Mouse (Mus musculus): ENCODE results near the gene Mob1b.
"Not testable (repeated sequence)": the region's sequence is repeated elsewhere in the genome, so short reads cannot be mapped to it uniquely, and the experiment has no call there.

The Mob1b gene

DNA sequence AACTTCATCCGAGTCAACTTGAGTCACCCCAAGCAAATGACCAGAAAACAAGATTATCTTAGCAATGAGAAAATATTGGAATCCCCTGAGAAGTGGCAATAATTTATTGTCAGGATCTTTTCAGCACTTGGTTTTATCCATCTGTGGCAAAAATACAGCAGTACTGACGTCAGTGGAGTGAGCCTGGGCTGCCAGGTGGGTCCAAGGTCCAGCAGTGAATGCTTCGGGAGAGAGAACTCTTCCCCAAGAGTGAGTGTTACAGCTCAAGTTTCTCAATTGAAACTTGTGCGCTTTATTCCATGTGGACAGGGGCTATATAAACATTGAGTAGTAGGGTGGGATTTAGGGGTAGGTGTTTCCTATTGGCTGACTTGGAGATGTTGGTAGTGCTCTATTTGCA, 18.6 kb upstream of the Mob1b start:
- DNase-seq (ENCODE audit: low spot score), result no peak

DNA sequence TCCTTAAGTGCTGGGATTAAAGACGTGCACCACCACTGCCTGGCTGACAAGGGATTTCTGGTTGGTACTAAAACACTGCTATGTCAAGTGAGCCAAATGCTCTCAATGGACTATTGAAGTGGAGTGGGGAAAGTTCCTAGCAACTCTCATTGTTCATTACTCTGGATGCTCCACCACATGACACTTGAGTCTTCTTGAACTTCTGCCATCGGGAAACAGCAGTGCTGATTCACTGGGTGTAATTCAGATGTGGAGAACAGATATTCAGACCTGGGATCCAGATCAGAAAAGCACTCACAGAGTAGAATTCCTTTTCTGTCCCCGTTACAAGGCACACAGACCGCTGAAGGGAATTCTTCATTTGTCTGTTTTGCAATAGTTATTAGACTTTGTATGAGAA, 17.1 kb upstream of the Mob1b start:
- DNase-seq (ENCODE audit: low spot score), result no peak

GRCm38 (mm10) chr5:88711128-88711527, 9.5 kb upstream of the Mob1b start:
- no peak for DNase-seq (ENCODE audit: low spot score)

DNA sequence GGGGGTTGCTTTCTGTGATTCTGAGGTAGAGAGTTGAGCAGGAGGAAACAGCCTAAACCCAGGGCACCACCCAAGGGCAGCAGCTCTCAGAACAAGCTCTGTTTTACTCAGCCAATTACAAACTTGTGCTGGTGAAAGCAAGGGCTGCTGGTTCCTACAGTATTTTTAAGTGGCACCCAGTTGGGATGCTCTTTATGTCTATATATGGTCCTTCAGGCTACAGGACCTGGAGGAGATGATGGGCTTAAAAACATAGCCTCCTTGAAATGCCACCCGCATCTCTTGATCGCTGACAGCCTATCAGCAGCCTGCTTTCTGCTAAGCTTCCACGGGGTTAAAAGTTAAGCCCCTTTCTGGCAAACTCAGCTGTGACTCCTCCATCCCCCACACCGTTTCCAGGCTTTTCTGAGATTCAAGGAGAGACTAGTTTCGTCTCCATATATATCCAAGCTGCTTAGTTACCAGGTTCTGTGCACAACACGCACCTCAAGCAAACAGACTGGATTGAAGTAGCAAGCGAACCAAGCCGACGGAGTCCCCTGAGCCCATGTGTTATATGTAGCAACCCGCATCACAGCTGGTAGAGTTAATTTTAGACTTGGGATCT, 8.9 kb upstream of the Mob1b start:
- DNase-seq (ENCODE audit: low spot score), result no peak

- DNase-seq (ENCODE audit: low spot score), result no peak
These were observed 8.3 kb upstream of the Mob1b start for GRCm38 (mm10) chr5:88712328-88712727.

DNA sequence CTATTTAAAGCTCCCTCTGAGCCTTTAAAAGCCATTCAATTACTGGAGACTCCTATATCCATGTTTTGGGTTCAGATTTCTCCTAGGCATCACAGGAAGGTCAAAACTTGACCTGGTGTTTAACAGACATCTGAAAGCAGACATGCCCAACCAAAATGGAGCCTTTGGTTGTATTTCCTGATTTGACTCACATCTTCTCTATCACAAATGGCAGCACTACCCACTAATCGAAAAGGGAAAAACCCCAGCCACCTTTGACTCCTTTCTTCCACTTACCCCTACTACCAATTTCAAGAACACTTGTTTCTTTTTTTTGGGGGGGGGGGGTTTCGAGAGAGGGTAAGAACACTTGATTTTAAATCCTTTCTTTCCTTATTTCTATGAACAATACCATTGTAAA, 3.7 kb upstream of the Mob1b start:
- no peak for DNase-seq (ENCODE audit: low spot score)

GRCm38 (mm10) chr5:88721003-88721475, 384 bp downstream of the Mob1b start:
- peak; percentile 2 for DNase-seq (ENCODE audit: low spot score)

GRCm38 (mm10) chr5:88721565-88722212, 1.0 kb downstream of the Mob1b start:
- DNase-seq (ENCODE audit: low spot score), result peak; percentile 12

DNA sequence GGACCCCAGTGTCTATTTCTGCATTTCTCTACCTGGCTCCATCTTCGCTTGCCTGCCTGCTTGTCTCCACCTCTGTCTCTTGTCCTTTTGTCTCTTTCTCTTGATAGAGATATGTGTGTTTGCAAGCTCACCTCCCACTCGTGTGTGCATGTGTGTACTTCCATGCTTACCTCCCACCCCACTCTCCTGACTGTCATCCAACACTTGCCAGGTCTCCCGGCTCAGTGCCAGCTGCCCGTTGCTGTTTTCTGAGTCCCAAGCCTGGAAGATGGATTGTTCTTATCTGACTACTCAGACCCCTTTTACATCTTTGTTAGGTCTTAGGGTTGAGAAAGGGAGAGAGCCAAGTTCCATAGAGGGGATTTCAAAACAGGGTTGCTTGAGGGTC, 1.6 kb downstream of the Mob1b start:
- no peak for DNase-seq (ENCODE audit: low spot score)

GRCm38 (mm10) chr5:88724030-88724429, 3.4 kb downstream of the Mob1b start:
- peak; percentile 5 for DNase-seq (ENCODE audit: low spot score)

DNA sequence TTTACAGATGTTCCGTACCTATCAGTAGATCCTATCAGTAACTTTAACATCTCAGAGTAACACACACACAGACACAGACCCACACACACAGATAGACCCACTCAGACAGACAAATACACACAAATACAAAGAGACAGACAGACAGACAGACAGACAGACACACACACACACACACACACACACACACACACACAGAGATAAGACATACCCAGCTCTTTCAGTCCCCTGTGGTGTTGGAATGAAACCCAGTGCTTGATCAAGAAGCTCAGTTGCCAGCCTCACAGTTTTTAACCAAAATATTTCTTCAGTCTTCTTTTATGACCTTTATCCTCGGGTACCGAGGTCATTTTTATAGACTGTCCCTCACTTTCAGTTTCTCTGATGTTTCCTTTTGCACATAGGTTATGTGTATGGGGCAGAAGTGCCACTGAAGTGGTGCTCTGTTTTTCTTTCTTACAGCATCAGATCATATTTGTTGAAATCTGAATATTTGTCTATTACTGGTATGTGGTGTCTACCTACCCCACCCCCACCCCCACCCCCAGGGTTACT, 7.0 kb downstream of the Mob1b start:
- no peak for DNase-seq (ENCODE audit: low spot score)

GRCm38 (mm10) chr5:88734786-88735185, 14.1 kb downstream of the Mob1b start:
- DNase-seq (ENCODE audit: low spot score), result no peak

- not testable (repeated sequence) for DNase-seq (ENCODE audit: low spot score)
These were observed 20.4 kb downstream of the Mob1b start for GRCm38 (mm10) chr5:88741065-88741464.

DNA sequence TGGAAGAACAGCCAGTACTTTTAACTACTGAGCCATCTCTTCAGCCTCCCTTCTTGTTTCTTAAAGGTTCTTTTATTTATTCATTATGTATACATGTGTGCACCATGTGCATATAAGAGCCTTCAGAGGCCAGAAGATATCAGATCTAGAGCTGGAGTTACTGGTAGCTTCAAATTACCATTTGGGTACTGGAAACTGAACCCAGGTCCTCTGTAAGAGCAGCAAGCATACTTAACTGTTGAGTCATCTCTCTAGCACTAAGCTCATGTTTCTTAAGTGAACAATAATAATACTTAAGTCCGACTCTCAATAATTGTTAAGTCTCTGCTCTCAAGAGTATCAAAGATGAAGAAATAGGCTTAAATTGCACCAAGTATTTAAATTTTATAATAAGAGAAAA, 27.1 kb downstream of the Mob1b start:
- DNase-seq (ENCODE audit: low spot score), result no peak

GRCm38 (mm10) chr5:88753199-88753598, 32.5 kb downstream of the Mob1b start:
- no peak for DNase-seq (ENCODE audit: low spot score)

DNA sequence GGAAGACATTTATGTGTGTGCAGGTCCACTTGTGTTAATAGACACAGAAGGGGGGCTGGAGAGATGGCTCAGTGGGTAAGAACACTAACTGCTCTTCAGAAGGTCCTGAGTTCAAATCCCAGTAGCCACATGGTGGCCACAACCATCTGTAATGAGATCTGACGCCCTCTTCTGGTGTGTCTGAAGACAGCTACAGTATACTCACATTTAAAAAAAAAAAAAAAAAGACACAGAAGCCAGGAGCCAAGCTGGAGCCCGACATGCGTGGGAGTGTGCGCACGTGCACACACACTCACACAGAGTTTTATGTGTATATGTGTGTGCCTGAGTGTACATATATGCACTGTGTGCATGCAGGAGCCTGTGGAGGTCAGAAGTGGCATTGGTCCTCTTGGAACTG, 42.0 kb downstream of the Mob1b start:
- no peak for DNase-seq (ENCODE audit: low spot score)

- no peak for DNase-seq (ENCODE audit: low spot score)
These were observed 43.9 kb downstream of the Mob1b start for GRCm38 (mm10) chr5:88764430-88764986.

- peak; percentile 99 for DNase-seq (ENCODE audit: low spot score)
These were observed 44.4 kb downstream of the Mob1b start, which contains the start of gene Dck for GRCm38 (mm10) chr5:88764987-88765481. Gene Dck, plus strand, starts transcription at chr5:88764996.

GRCm38 (mm10) chr5:88765587-88765986, 44.9 kb downstream of the Mob1b start:
- no peak for DNase-seq (ENCODE audit: low spot score)

DNA sequence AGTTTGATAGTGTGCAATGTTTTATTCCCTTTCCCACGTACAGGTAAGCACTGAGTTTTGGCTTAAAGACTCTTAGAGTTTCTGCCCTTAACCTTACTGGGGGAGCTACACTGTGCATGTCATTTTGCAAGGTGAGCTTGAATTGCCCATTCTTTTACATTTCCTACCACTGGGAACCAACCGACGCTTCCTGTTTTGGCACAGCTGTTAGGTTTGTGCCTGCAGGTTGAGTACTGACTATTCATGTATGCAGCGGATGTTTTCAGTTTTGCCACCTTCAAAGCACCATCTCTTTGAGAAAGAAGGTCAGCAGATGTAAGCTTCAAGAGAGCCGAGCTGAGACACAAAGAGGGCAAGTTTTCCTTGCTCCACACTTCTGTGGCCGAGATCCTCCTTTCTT, 45.5 kb downstream of the Mob1b start:
- no peak for DNase-seq (ENCODE audit: low spot score)

DNA sequence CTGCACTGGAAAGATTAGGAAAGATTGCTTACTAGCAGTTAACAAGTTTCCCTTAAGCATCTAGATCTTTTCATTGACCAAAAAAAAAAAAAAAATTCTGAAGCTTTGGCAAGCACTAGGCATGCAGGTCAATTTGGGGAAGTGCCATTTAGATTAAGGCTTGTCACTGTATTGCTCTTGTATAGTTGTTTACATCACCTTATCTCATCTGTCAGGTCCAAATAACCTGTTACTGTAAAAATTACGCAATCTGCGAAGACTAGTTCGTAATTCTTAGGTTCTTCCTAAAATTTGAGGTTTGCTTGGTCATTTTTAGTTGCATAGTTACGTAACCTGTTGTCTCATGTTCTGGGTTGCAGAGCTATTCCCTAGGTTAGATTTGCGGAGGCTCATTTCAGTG, 46.2 kb downstream of the Mob1b start:
- DNase-seq (ENCODE audit: low spot score), result no peak

- DNase-seq (ENCODE audit: low spot score), result no peak
These were observed 47.5 kb downstream of the Mob1b start for GRCm38 (mm10) chr5:88768201-88768600.

Data from ovary, adult 18-20 months (tissue).